Mouse (Mus musculus): ENCODE measurements at regions not wholly inside any gene's neighbourhood (a gene's known extent, or its start where the extent isn't known, plus 50 kb on each side); places are given as distances from the start of the nearest gene placed in this dataset.

GRCm38 (mm10) chr9:84966558-84967154 lies 345.9 kb upstream of the Gm11114 start:
- no peak for TF ChIP-seq ZC3H11A (IDR thresholded peaks at IDR 0.05; ENCODE audit: borderline replicate concordance, low read depth, low read length)
- no peak for TF ChIP-seq CHD2 (IDR thresholded peaks at IDR 0.05; ENCODE audit: low read depth, low read length)
